Mouse (Mus musculus) heart, adult 9 months (tissue): ENCODE results near the gene Rps16.

Experiments used
- DNase-seq, 2 experiments: peaks; one replicate each; pipeline ENCODE4 v3.0.0; 2022; ENCODE audit warnings: low spot score in 2 of 2

Gene Rps16

GRCm38 (mm10) chr7:28350155-28350883 is at the start of gene Rps16:
Gene Rps16, plus strand, starts transcription at chr7:28350652.
- peak; percentile 97 for DNase-seq

- peak; percentile 27 to 35 for DNase-seq
Measured at GRCm38 (mm10) chr7:28301616-28302433, 48.6 kb upstream of the Rps16 start, which contains the start of gene Dll3. Gene Dll3, minus strand, starts transcription at chr7:28302238.

GRCm38 (mm10) chr7:28305641-28306040 is 44.8 kb upstream of the Rps16 start:
- no peak for DNase-seq

- no peak for DNase-seq
Measured at GRCm38 (mm10) chr7:28306216-28306615, 44.2 kb upstream of the Rps16 start.

GRCm38 (mm10) chr7:28309737-28310136 is 40.7 kb upstream of the Rps16 start:
- no peak for DNase-seq

- peak in 1 of 2 experiments; percentile 5 for DNase-seq
Measured at GRCm38 (mm10) chr7:28311151-28311925, 39.1 kb upstream of the Rps16 start.

- peak; percentile 98 for DNase-seq
Measured at GRCm38 (mm10) chr7:28311926-28312543, 38.4 kb upstream of the Rps16 start, which contains the start of gene Timm50. Gene Timm50, minus strand, starts transcription at chr7:28312072.

- no peak for DNase-seq
Measured at GRCm38 (mm10) chr7:28318036-28318435, 32.4 kb upstream of the Rps16 start.

GRCm38 (mm10) chr7:28318714-28319113 is 31.7 kb upstream of the Rps16 start:
- no peak for DNase-seq

GRCm38 (mm10) chr7:28321974-28322720 is 28.3 kb upstream of the Rps16 start:
- no peak for DNase-seq

GRCm38 (mm10) chr7:28325293-28325692 is 25.2 kb upstream of the Rps16 start:
- DNase-seq, result no peak

- no peak for DNase-seq
Measured at GRCm38 (mm10) chr7:28326457-28326856, 24.0 kb upstream of the Rps16 start.

GRCm38 (mm10) chr7:28328260-28328659 is 22.2 kb upstream of the Rps16 start:
- DNase-seq, result no peak

- no peak for DNase-seq
Measured at GRCm38 (mm10) chr7:28334534-28334933, 15.9 kb upstream of the Rps16 start.

GRCm38 (mm10) chr7:28335471-28335870 is 15.0 kb upstream of the Rps16 start:
- DNase-seq, result no peak

GRCm38 (mm10) chr7:28338108-28338998 is 12.1 kb upstream of the Rps16 start, which contains the start of gene Supt5:
Gene Supt5, minus strand, starts transcription at chr7:28338746.
- DNase-seq, result peak; percentile 97 to 98

- peak; percentile 62 to 78 for DNase-seq
Measured at GRCm38 (mm10) chr7:28339213-28339917, 11.1 kb upstream of the Rps16 start.

GRCm38 (mm10) chr7:28341381-28341780 is 9.1 kb upstream of the Rps16 start:
- no peak for DNase-seq

GRCm38 (mm10) chr7:28344637-28345036 is 5.8 kb upstream of the Rps16 start:
- no peak for DNase-seq
